Mouse (Mus musculus): ENCODE data around the gene Fam213b. TPM values are rescaled to one million over a fixed set of nuclear protein-coding genes. Genes with fewer than 3 reads are reported as not detected.

Fam213b gene
- polyA plus RNA-seq, 1 experiment from 2014 or later = 44.0 TPM

DNA sequence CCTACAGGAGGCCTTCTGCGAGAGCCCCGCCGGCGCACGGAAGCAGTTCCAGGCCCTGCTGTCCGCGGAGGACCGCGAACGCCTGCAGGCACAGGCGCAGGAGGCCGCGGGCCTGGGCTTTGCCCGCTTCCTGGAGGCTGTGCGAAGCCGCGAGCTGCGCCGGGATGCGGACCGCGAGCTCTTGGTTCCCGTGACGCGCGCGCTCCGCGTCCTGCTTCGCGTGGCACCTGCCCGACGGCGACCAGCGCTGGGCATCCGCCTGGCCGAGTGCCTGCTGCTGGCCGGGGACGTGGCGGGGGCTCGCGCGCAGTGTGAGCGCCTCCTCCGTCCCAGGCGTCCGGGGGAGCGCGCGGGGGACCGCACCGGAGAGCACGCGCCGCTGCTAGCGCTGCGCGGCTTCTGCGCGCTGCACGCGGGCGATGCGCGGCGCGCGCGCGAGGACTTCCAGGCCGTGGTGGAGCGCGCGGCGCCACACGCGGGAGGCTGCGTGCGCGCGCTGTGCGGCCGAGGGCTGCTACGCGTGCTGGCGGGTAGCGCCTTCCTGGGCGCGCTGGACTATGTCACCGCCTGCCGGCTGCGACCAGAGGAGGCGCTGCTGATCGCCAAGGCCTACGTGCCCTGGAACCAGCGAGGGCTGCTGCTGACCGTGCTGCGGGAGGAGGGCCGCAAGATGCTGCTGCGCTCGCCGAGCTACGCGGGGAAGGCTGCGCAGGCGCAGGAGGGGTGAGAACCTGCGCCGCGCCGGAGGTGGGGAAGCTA lies 43.0 kb downstream of the Fam213b start:
- Histone ChIP-seq H3K27me3 (peaks cover 34% of the 10 kb centered on the region), H3K27ac (replicated peaks) (peak overlapping the region; percentile 85), H3K9me3 (no peaks in the 10 kb centered on the region), H3K36me3 (no peaks in the 10 kb centered on the region), H3K9ac (peak overlapping the region; percentile 77), H3K4me2 (peak overlapping the region; percentile 76), H3K4me3 (peak overlapping the region; percentile 50), H3K4me1 (replicated peaks) (peaks cover 12% of the 10 kb centered on the region)
- peak; percentile 97 for ATAC-seq (ENCODE audit: low read depth)
- WGBS = under 1% methylated on average over 107 of the region's 110 CpGs

DNA sequence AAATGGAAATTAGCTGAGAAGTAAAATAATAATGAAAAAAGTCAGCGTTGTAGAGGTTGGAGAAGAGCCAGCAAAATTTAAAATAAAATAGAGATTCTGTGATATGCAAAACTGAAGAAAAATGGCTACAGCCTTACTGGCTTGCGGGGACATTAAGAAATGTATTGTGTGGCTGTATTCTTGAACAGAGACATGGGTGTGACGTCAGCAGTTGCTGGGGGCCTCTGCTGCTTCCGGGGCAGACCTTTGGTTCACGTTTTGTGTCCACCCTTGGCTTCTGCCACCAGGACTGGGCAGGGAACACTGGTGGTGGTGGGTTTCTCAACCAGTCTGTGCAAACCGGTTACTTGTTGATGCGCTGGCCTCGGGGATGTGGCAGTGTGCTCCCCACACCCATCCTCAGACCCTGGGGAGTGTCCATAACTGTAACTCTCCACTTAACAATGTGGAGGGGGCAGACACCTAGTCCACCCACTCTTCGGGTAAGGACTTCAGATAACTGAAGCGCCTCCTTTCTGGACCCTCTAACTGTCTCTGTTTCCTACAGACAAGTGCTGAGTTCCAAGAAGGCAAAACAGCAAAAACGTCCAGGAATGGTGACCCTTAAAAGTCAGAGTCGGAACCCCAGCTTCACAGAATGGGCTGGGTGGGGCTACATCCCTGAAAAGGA lies 44.1 kb downstream of the Fam213b start:
- no peak for ATAC-seq (ENCODE audit: low read depth)

DNA sequence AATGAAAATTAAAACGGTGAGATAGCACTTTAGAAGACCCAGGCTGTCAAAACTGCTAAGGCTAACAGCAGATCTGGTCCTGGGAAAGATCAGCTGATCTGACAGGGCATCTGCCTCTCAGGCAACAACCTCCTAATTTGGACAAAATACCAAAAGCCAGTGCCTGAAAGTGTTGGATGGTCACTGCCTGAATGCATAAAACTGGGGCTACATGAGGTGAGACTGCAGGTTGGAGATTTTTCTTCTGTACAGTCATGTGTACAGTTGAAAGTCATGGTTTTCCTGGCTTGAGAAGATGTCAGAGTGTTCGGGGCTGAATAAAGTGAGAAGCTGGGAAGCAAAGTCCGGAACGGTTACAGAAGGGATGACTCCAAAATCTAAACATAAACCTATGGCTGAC lies 45.1 kb downstream of the Fam213b start:
- H3K27ac ChIP-seq (replicated peaks) = no peak overlapping the region
- no peak for ATAC-seq (ENCODE audit: low read depth)

More for the DNA sequence above, 44.1 kb downstream of the Fam213b start:
- Histone ChIP-seq H3K4me3 (peak overlapping the region; percentile 50), H3K9me3 (no peaks in the 10 kb centered on the region), H3K36me3 (no peaks in the 10 kb centered on the region), H3K27me3 (peaks cover 34% of the 10 kb centered on the region), H3K9ac (peak overlapping the region; percentile 77; the same call in 1 of the 2 replicates), H3K4me2 (peak overlapping the region; percentile 76), H3K4me1 (replicated peaks) (peaks cover 12% of the 10 kb centered on the region), H3K27ac (replicated peaks) (no peak overlapping the region; the same call in 1 of the 2 replicates)
- 64% methylated on average over 12 of the region's 12 CpGs for WGBS

DNA sequence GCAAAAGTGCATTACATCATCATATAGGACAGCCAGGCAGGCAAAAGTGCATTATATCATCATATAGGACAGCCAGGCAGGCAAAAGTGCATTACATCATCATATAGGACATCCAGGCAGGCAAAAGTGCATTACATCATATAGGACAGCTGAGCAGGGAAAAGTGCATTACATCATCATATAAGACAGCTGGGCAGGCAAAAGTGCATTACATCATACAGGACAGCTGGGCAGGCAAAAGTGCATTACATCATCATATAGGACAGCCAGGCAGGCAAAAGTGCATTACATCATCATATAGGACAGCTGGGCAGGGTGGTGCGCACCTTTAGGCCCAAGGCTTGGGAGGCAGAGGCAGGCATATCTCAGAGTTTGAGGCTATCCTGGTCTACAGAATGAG lies 46.2 kb downstream of the Fam213b start:
- WGBS = 91% methylated on average over 1 of the region's 1 CpGs
- peaks cover 12% of the 10 kb centered on the region for H3K4me1 ChIP-seq (replicated peaks)
- H3K27ac ChIP-seq (replicated peaks) = no peak overlapping the region
- ATAC-seq (ENCODE audit: low read depth) = no peak
- H3K27me3 ChIP-seq = peaks cover 28% of the 10 kb centered on the region
- H3K9ac ChIP-seq = no peak overlapping the region
- H3K9me3 ChIP-seq = no peaks in the 10 kb centered on the region
- no peaks in the 10 kb centered on the region for H3K36me3 ChIP-seq
- H3K4me3 ChIP-seq = no peak overlapping the region
- no peak overlapping the region for H3K4me2 ChIP-seq

More for the DNA sequence above, 45.1 kb downstream of the Fam213b start:
- Histone ChIP-seq H3K9me3 (no peaks in the 10 kb centered on the region), H3K4me3 (no peak overlapping the region), H3K4me1 (replicated peaks) (peaks cover 12% of the 10 kb centered on the region), H3K9ac (no peak overlapping the region), H3K27me3 (peaks cover 34% of the 10 kb centered on the region), H3K36me3 (no peaks in the 10 kb centered on the region), H3K4me2 (no peak overlapping the region)
- WGBS = 92% methylated on average over 4 of the region's 4 CpGs

Other genes with a start within 250 kb of the Fam213b start
- not detected in 2 replicates for gene Actrt2, start 231.3 kb downstream of the Fam213b start, polyA plus RNA-seq (2015; fragmentation: Nextera tagmentation; extraction: Ambion mirVana)
- 0.52 and 0.72 TPM in 2 replicates for gene Ttc34, start 61.7 kb downstream of the Fam213b start, polyA plus RNA-seq (2015; fragmentation: Nextera tagmentation; extraction: Ambion mirVana)
- gene Mmel1, start 29.6 kb downstream of the Fam213b start, polyA plus RNA-seq (2015; fragmentation: Nextera tagmentation; extraction: Ambion mirVana) = 0.17 and 0.22 TPM in 2 replicates
- gene Tnfrsf14, start 29.4 kb upstream of the Fam213b start, polyA plus RNA-seq (2015; fragmentation: Nextera tagmentation; extraction: Ambion mirVana) = 0.54 TPM in 1 of 2 replicates, not detected in the other
- gene Hes5, start 61.8 kb upstream of the Fam213b start, polyA plus RNA-seq (2015; fragmentation: Nextera tagmentation; extraction: Ambion mirVana) = 119 and 125 TPM in 2 replicates
- gene Pank4, start 65.0 kb upstream of the Fam213b start, polyA plus RNA-seq (2015; fragmentation: Nextera tagmentation; extraction: Ambion mirVana) = 36.6 and 36.8 TPM in 2 replicates
- gene Plch2, start 157.6 kb upstream of the Fam213b start, polyA plus RNA-seq (2015; fragmentation: Nextera tagmentation; extraction: Ambion mirVana) = 6.1 and 6.2 TPM in 2 replicates
- gene Pex10, start 167.9 kb upstream of the Fam213b start, polyA plus RNA-seq (2015; fragmentation: Nextera tagmentation; extraction: Ambion mirVana) = 15.9 and 17.8 TPM in 2 replicates
- 136 and 141 TPM in 2 replicates for gene Rer1, start 187.2 kb upstream of the Fam213b start, polyA plus RNA-seq (2015; fragmentation: Nextera tagmentation; extraction: Ambion mirVana)
- gene Morn1, start 187.4 kb upstream of the Fam213b start, polyA plus RNA-seq (2015; fragmentation: Nextera tagmentation; extraction: Ambion mirVana) = 5.6 and 5.7 TPM in 2 replicates

Data from neural tube, embryonic 13.5 days (tissue).